Mouse (Mus musculus) gastrocnemius, adult 2 months (tissue): ENCODE data around the gene Shisa6. TPM values are rescaled to one million over a fixed set of nuclear protein-coding genes. Genes with fewer than 3 reads are reported as not detected.

Experiments used
- DNase-seq: peaks from one replicate; pipeline ENCODE4 v3.0.0; 2022
- H3K27ac ChIP-seq: fragments of 200-600 bp; 2 replicates; pipeline ENCODE4 v1.8.1; 2022; ENCODE audit warnings: mild to moderate bottlenecking
- H3K4me3 ChIP-seq: fragments of 200-600 bp; 2 replicates; pipeline ENCODE4 v1.8.1; 2022; ENCODE audit warnings: mild to moderate bottlenecking, moderate library complexity
- CTCF ChIP-seq: fragments of 200-600 bp; IDR thresholded peaks from 2 replicates; pipeline ENCODE4 v1.8.1; 2022; ENCODE audit warnings: antibody characterized with exemption, mild to moderate bottlenecking, moderate library complexity
- intact Hi-C: fragments of 180-260 bp; cut with DNase I; formaldehyde crosslinking; loops from one replicate; pipeline ENCODE4 v1.15.1; 2025
- total RNA-seq, 2 experiments: library from RNA; stranded (reverse); gene quantifications; 2 replicates each; pipeline ENCODE4 v1.2.3; 2021

The Shisa6 gene
- total RNA-seq, 2 experiments from 2014 or later: 0.05 TPM; not detected in 1

- no peak for TF ChIP-seq CTCF
- H3K4me3 ChIP-seq: peak within 1 kb of the TSS; percentile 64
- intact Hi-C loops: no loop called here
- no peak within 1 kb of the TSS for H3K27ac ChIP-seq
- DNase-seq: peak; percentile 52
These were observed 357.7 kb downstream of the Shisa6 start, which contains the start of gene Dnah9 for GRCm38 (mm10) chr11:66167801-66168651. TSS of gene Dnah9 (minus strand) at chr11:66168551.

GRCm38 (mm10) chr11:66164022-66164421 lies 361.7 kb downstream of the Shisa6 start:
- TF ChIP-seq CTCF: no peak
- no peak for DNase-seq
- H3K4me3 ChIP-seq: no peak overlapping the region
- intact Hi-C loops: no loop called here
- H3K27ac ChIP-seq: no peak overlapping the region
